Mouse (Mus musculus): ENCODE measurements around the gene Olfr1358. TPM values are rescaled to one million over a fixed set of nuclear protein-coding genes. Genes with fewer than 3 reads are reported as not detected.

Olfr1358 gene
- not detected in 2 replicates for polyA plus RNA-seq (2014; fragmentation: Nextera tagmentation; extraction: Ambion mirVana)

- ATAC-seq (ENCODE audit: insufficient read depth, low FRiP score, low TSS enrichment): no peak
- Histone ChIP-seq H3K4me2 (ENCODE audit: low read depth) (no peak within 1 kb of the TSS), H3K4me1 (ENCODE audit: control insufficient read depth, insufficient read depth, low read length) (no peaks in the 10 kb centered on the region), H3K36me3 (ENCODE audit: control insufficient read depth, insufficient read depth, low read length) (no peaks in the 10 kb centered on the region), H3K9ac (ENCODE audit: low read length) (no peak within 1 kb of the TSS), H3K27me3 (ENCODE audit: control insufficient read depth, insufficient read depth, low read length) (no peaks in the 10 kb centered on the region), H3K4me3 (ENCODE audit: low read depth, low read length) (no peak within 1 kb of the TSS), H3K27ac (ENCODE audit: low read depth, low read length) (no peak within 1 kb of the TSS), H3K9me3 (ENCODE audit: control insufficient read depth, low read length) (no peaks in the 10 kb centered on the region)
- DNase-seq (ENCODE audit: low spot score): no peak
These were observed at the start of gene Olfr1358 for GRCm38 (mm10) chr10:78517128-78517527. TSS of gene Olfr1358 (plus strand) at chr10:78517428.

- H3K36me3 ChIP-seq (ENCODE audit: control insufficient read depth, insufficient read depth, low read length): no peaks in the 10 kb centered on the region
- DNase-seq (ENCODE audit: low spot score) (no peak), ATAC-seq (ENCODE audit: insufficient read depth, low FRiP score, low TSS enrichment) (no peak)
- H3K9ac ChIP-seq (ENCODE audit: low read length): no peak overlapping the region
- H3K4me2 ChIP-seq (ENCODE audit: low read depth): no peak overlapping the region
- no peaks in the 10 kb centered on the region for H3K9me3 ChIP-seq (ENCODE audit: control insufficient read depth, low read length)
- H3K4me3 ChIP-seq (ENCODE audit: low read depth, low read length): no peak overlapping the region
- H3K27me3 ChIP-seq (ENCODE audit: control insufficient read depth, insufficient read depth, low read length): no peaks in the 10 kb centered on the region
- H3K4me1 ChIP-seq (ENCODE audit: control insufficient read depth, insufficient read depth, low read length): peaks cover 8% of the 10 kb centered on the region
- no peak overlapping the region for H3K27ac ChIP-seq (ENCODE audit: low read depth, low read length)
- 40% methylated on average over 2 of the region's 2 CpGs for WGBS
These were observed 49.4 kb upstream of the Olfr1358 start for GRCm38 (mm10) chr10:78467761-78468310.

DNA sequence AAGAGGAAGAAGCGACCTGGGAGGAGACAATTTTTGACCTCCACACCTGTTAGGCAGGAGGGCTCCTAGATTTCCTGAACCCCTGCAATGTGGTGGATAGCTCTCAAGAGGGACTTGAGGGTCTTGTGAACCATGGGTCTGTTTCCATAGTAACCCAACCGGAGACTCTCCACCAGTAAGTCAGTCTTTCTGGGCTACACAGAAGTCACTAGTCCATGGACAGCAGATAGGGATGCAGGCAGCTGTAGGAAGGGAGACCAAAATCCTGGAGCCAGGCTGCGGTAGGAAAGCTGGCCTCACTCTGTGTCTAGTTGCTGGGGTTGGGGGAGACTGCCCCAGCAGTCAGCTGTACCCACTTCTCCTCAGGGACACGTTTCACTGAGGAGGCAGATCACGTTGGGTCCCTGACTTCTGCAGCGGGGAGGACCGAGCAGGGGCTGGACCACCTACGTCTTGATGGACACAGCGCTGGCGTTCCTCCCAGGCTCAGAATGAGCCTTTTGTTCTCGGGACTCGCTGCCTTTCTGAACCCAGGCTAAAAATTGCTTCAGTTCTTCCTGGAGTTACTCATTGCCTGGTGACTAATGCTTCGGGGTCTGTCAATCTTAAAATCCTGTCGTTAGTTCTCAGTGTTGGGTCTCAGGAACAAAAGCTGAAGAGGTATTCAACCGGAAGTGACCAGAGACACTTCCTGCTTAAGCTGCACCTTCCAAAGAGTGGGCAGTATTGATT lies 46.5 kb upstream of the Olfr1358 start:
- ATAC-seq (ENCODE audit: insufficient read depth, low FRiP score, low TSS enrichment) (0 out of 2 replicates have a peak, but pooled peaks have one; percentile 20), DNase-seq (ENCODE audit: low spot score) (no peak)
- H3K4me3 ChIP-seq (ENCODE audit: low read depth, low read length): no peak overlapping the region
- WGBS: 41% methylated on average over 15 of the region's 15 CpGs
- peak overlapping the region; percentile 6; the same call in 1 of the 2 replicates for H3K4me2 ChIP-seq (ENCODE audit: low read depth)
- no peaks in the 10 kb centered on the region for H3K36me3 ChIP-seq (ENCODE audit: control insufficient read depth, insufficient read depth, low read length)
- H3K27ac ChIP-seq (ENCODE audit: low read depth, low read length): no peak overlapping the region
- no peak overlapping the region for H3K9ac ChIP-seq (ENCODE audit: low read length)
- H3K4me1 ChIP-seq (ENCODE audit: control insufficient read depth, insufficient read depth, low read length): no peaks in the 10 kb centered on the region
- no peaks in the 10 kb centered on the region for H3K9me3 ChIP-seq (ENCODE audit: control insufficient read depth, low read length)
- H3K27me3 ChIP-seq (ENCODE audit: control insufficient read depth, insufficient read depth, low read length): no peaks in the 10 kb centered on the region

- no peaks in the 10 kb centered on the region for H3K36me3 ChIP-seq (ENCODE audit: control insufficient read depth, insufficient read depth, low read length)
- H3K4me3 ChIP-seq (ENCODE audit: low read depth, low read length): no peak overlapping the region
- H3K9me3 ChIP-seq (ENCODE audit: control insufficient read depth, low read length): no peaks in the 10 kb centered on the region
These were observed 45.2 kb upstream of the Olfr1358 start for GRCm38 (mm10) chr10:78472046-78472445.

GRCm38 (mm10) chr10:78473434-78473833 lies 43.8 kb upstream of the Olfr1358 start:
- Histone ChIP-seq H3K27ac (ENCODE audit: low read depth, low read length) (no peak overlapping the region), H3K4me1 (ENCODE audit: control insufficient read depth, insufficient read depth, low read length) (no peaks in the 10 kb centered on the region), H3K27me3 (ENCODE audit: control insufficient read depth, insufficient read depth, low read length) (no peaks in the 10 kb centered on the region), H3K4me2 (ENCODE audit: low read depth) (no peak overlapping the region), H3K9ac (ENCODE audit: low read length) (no peak overlapping the region), H3K4me3 (ENCODE audit: low read depth, low read length) (no peak overlapping the region), H3K36me3 (ENCODE audit: control insufficient read depth, insufficient read depth, low read length) (no peaks in the 10 kb centered on the region), H3K9me3 (ENCODE audit: control insufficient read depth, low read length) (no peaks in the 10 kb centered on the region)
- DNase-seq (ENCODE audit: low spot score): no peak
- no peak for ATAC-seq (ENCODE audit: insufficient read depth, low FRiP score, low TSS enrichment)
- WGBS: 68% methylated on average over 5 of the region's 5 CpGs

More at GRCm38 (mm10) chr10:78472046-78472445, 45.2 kb upstream of the Olfr1358 start:
- ATAC-seq (ENCODE audit: insufficient read depth, low FRiP score, low TSS enrichment): no peak
- no peak for DNase-seq (ENCODE audit: low spot score)
- Histone ChIP-seq H3K27me3 (ENCODE audit: control insufficient read depth, insufficient read depth, low read length) (no peaks in the 10 kb centered on the region), H3K27ac (ENCODE audit: low read depth, low read length) (no peak overlapping the region), H3K4me2 (ENCODE audit: low read depth) (no peak overlapping the region), H3K9ac (ENCODE audit: low read length) (no peak overlapping the region), H3K4me1 (ENCODE audit: control insufficient read depth, insufficient read depth, low read length) (no peaks in the 10 kb centered on the region)
- 87% methylated on average over 3 of the region's 3 CpGs for WGBS

DNA sequence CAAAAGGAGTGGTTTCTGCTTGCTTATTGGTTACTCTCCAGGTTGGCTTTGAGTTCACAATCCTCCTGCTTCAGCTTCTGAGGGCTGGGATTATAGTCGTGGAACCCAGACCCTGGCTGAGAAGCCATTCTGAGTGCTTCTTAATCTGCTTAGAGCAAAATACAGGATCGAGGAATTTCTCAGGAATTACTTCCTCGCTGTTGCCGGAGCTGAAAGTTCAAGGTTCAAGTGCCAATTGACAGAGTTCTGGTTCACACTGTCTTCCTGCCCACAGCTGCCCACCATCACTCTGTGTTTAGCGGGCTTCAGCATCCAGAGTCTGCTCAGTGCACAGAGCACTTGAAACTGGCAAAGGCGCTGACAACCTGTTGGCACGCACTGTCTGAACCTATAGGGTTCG lies 42.5 kb upstream of the Olfr1358 start:
- no peak for DNase-seq (ENCODE audit: low spot score)
- Histone ChIP-seq H3K9me3 (ENCODE audit: control insufficient read depth, low read length) (no peaks in the 10 kb centered on the region), H3K4me1 (ENCODE audit: control insufficient read depth, insufficient read depth, low read length) (no peaks in the 10 kb centered on the region), H3K4me3 (ENCODE audit: low read depth, low read length) (no peak overlapping the region), H3K36me3 (ENCODE audit: control insufficient read depth, insufficient read depth, low read length) (no peaks in the 10 kb centered on the region), H3K9ac (ENCODE audit: low read length) (no peak overlapping the region), H3K27me3 (ENCODE audit: control insufficient read depth, insufficient read depth, low read length) (no peaks in the 10 kb centered on the region), H3K27ac (ENCODE audit: low read depth, low read length) (no peak overlapping the region), H3K4me2 (ENCODE audit: low read depth) (no peak overlapping the region)
- 76% methylated on average over 8 of the region's 8 CpGs for WGBS
- no peak for ATAC-seq (ENCODE audit: insufficient read depth, low FRiP score, low TSS enrichment)

- Histone ChIP-seq H3K4me1 (ENCODE audit: control insufficient read depth, insufficient read depth, low read length) (peaks cover 3% of the 10 kb centered on the region; the same call in 1 of the 2 replicates), H3K27ac (ENCODE audit: low read depth, low read length) (no peak overlapping the region), H3K9ac (ENCODE audit: low read length) (no peak overlapping the region), H3K4me3 (ENCODE audit: low read depth, low read length) (no peak overlapping the region), H3K4me2 (ENCODE audit: low read depth) (no peak overlapping the region), H3K9me3 (ENCODE audit: control insufficient read depth, low read length) (no peaks in the 10 kb centered on the region), H3K36me3 (ENCODE audit: control insufficient read depth, insufficient read depth, low read length) (no peaks in the 10 kb centered on the region), H3K27me3 (ENCODE audit: control insufficient read depth, insufficient read depth, low read length) (no peaks in the 10 kb centered on the region)
- DNase-seq (ENCODE audit: low spot score) (no peak), ATAC-seq (ENCODE audit: insufficient read depth, low FRiP score, low TSS enrichment) (no peak)
- WGBS: 83% methylated on average over 4 of the region's 4 CpGs
These were observed 40.4 kb upstream of the Olfr1358 start for GRCm38 (mm10) chr10:78476821-78477220.

DNA sequence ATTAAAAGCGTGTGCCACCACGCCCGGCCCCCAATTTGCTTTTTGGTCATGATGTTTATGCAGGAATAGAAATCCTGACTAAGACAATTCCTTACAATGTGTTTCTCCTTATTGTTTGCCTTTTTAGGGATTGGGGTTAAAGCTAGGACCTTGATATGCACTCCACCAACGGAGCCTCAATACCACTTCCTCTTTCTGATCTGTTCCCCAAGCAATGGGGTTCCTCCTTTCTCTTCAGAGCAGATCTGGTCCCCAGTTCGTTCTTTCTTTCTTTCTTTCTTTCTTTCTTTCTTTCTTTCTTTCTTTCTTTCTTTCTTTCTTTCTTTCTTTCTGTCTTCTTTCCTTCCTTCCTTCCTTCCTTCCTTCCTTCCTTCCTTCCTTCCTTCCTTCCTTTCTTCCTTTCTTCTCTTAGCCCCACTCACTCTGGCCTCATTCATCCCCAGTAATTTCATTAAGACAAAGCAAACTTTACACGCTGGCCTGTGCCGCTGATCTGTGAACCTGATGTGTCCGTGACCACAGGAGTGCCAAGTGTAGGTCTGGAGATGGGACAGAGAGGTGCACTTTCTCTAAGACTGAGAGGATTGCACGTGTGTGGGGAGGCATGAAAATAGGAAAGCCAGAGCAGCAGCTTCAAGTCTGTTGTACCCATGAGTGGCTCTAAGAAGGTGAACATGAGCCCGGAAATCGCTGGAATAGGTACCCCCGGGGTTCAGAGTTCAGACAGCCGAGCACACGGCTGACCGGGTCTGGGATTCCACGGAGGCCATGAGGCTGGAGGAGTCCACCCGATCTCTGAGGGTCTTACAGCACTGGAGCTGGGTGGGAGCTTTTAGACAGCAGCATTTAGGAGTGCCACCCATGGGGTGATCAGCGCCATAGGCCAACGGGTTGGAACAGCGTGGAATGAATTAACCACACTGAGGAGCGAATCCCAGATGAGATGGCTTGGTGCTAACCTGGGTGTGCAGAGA lies 36.0 kb upstream of the Olfr1358 start:
- no peaks in the 10 kb centered on the region for H3K36me3 ChIP-seq (ENCODE audit: control insufficient read depth, insufficient read depth, low read length)
- H3K4me2 ChIP-seq (ENCODE audit: low read depth): peak overlapping the region; percentile 67
- H3K4me1 ChIP-seq (ENCODE audit: control insufficient read depth, insufficient read depth, low read length): peaks cover 5% of the 10 kb centered on the region; the same call in 1 of the 2 replicates
- peak overlapping the region; percentile 39 for H3K4me3 ChIP-seq (ENCODE audit: low read depth, low read length)
- 0 out of 2 replicates have a peak, but pooled peaks cover 3% of the 10 kb centered on the region for H3K27me3 ChIP-seq (ENCODE audit: control insufficient read depth, insufficient read depth, low read length)
- H3K27ac ChIP-seq (ENCODE audit: low read depth, low read length): no peak overlapping the region
- H3K9me3 ChIP-seq (ENCODE audit: control insufficient read depth, low read length): no peaks in the 10 kb centered on the region
- 38% methylated on average over 21 of the region's 21 CpGs for WGBS
- peak overlapping the region; percentile 42 for H3K9ac ChIP-seq (ENCODE audit: low read length)
- no peak for DNase-seq (ENCODE audit: low spot score)
- ATAC-seq (ENCODE audit: insufficient read depth, low FRiP score, low TSS enrichment): no peak; the same call in 1 of the 2 replicates

Data from neural tube, embryonic 11.5 days (tissue).